Mouse (Mus musculus): ENCODE data around the gene Dusp2.

Gene Dusp2

DNA sequence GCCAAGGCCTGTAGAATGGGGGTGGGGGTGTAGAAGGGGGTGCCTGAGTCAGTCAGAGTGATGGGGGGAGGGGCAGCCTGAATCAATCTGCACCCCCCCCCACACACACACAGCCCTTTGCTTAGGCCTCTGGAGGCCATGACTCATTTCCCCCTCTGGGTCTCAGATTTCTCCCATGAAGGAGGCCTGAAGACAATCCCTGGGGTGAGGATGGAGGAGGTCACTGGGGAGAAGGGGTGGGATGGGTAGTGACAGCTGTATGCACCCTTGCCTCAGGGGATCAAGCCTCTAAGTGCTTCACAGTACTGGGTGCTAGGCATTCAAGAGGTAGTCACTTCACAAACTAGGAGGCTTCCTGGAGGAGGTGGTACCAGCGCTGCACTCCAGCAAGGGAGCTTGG, 12.3 kb upstream of the Dusp2 start:
- no peak for DNase-seq (ENCODE audit: low spot score in 2 of 2)

DNA sequence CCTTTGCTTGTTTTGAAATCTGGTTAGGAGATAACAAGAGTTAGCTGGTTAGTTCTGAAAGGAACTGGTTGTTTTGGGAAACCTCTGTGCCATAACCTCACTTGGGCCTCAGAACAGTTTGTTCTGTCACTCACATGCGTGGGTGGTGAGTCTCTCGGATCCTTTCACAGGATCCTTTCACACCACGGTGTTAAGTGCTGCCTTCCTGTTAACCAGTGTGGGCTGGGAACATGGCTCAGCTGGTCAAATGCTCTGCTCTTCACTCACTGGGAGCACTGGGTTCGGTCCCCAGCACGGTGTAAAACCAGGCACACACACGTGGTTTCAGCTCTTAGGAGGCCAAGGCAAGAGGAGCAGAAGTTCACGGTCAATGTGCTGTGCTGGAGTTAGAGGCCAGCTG, 11.5 kb upstream of the Dusp2 start:
- no peak for DNase-seq (ENCODE audit: low spot score in 2 of 2)

DNA sequence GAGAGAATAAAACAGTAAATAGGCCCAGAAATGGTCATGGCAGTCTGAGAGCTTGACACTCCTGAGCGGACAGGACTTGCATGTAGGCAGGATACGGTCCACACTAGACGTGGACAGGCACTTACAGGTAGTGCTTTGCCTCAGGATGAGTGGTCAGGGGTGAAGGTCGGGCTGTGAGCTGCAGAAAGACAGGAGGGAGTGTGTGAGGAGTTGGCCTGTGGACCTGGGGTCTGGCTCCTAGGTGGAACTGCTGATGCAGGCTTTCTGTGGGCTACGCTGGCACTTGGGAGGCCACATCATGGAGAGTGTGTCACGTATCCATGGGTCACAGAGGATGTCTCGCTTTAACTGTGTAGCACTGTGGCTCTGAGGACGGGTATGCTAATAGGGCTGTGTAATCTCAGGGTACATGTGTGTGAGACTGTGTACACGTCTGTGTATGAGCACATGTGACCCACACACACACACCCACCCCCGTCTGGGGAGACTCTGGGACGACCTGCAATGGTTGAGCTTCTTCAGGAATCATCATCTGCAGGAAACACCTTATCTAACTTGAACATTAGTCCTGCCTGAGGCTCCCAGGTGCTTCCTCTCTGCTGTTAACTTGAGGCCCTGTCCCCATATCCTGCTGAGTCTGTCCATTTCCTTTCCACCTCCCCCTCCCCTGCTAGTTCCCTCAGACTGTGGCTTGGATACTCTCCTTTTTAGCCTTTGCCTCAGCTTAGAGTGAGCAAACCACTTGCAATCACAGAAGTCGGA, 7.7 kb upstream of the Dusp2 start:
- DNase-seq (ENCODE audit: low spot score in 2 of 2), result no peak

DNA sequence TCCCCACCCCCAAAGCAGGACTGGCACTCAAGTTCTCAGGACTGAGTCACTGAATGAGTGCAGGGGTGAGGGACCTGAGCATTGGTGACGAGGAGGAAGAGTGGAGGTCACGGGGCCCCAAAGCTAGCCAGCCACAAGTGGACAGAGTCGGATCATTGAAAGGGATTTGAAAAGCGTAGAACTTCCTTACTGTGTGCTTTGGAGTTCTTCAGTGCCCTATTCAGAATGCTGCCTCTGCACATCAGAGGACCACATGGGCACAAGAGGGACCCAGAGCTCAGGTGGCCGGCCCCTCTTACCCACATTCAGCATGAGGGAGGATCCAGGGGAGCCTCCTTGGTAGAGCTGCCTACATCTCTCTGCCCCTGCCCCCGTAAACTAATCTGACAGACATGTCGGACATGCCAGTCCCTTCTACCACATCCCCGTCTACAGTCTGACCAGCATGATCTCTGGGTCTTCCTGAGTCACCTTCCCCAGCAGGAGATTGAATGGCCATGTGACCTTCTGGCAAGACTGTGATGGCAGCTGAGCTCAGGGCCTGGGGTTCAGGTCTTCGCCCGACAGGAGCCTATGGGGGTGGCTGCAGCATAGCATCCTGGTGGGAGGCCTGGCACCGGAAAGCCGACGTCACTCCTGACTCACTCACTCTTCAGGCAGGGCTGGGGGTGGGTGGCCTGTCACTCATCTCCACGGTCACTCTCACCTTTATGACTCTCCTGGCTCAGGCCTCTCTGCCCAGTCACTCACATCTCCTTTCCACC, 3.0 kb upstream of the Dusp2 start:
- DNase-seq (ENCODE audit: low spot score in 2 of 2), result no peak

DNA sequence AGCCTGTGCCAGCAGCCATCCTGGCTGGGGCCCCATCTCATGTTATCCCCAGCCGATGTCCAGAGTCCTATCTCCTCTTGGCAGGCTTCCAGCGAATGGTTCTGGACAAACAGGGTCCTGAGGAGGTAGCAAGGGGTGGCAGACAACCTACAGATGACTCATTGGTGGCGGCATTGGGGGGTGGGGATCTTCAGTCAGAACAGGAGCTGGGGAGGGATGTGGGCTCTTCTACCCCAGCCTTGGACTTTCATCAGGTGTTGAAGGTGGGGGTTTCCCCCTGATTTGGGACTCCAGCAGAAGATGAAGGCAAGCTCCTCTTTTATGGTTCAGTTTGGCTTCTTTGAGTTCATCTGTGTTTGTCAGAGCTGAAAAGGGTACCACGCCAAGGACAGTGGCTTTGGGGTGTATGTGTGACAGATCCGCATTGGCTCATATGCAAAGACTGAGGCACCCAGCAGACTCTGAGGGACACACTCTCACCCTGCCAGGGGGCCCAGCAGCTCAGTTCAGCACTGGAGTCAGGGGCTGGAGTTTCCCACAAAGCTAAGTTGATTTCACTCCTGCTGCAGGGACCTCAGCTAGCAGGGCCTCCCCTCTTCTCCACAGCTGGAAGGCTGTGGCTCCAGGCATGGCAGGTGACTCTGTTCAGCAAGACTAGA, 1.9 kb upstream of the Dusp2 start:
- no peak for DNase-seq (ENCODE audit: low spot score in 2 of 2)

DNA sequence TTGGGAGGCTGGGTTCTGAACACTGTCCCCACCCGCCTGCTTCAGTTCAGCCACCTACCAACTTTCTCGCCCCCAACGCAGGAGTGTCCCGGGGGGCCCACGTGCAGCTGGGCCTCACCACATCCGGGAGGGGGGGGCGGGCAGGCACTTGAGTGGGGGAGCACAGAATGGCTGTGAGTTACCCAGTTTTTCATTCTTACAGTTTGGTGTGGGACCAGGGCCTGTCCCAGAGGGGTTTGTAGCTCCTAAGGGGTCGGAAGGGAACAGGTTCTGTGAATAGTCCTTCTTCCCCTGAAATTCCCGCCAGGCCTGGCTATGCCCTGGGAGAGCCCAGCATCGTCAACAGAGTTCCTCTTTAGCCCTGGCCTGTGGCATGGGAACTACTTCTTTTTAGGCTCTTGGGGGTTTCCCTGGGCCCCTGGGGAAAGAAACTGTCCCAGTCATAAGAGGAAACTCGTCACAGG, 849 bp upstream of the Dusp2 start:
- no peak for DNase-seq (ENCODE audit: low spot score in 2 of 2)

DNA sequence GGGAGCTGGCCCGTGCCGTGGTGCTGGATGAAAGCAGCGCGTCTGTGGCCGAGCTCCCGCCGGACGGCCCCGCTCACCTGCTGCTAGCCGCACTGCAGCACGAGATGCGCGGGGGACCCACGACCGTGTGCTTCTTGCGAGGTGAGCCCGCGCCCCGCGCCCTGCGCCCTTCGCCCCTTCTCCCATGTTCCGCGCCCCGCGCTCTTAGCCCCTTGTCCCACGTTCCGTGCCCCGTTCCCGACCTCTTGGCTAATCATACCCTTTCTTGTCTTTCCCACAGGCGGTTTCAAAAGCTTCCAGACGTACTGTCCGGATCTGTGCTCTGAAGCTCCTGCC, 506 bp downstream of the Dusp2 start:
- no peak for DNase-seq (ENCODE audit: low spot score in 2 of 2)

DNA sequence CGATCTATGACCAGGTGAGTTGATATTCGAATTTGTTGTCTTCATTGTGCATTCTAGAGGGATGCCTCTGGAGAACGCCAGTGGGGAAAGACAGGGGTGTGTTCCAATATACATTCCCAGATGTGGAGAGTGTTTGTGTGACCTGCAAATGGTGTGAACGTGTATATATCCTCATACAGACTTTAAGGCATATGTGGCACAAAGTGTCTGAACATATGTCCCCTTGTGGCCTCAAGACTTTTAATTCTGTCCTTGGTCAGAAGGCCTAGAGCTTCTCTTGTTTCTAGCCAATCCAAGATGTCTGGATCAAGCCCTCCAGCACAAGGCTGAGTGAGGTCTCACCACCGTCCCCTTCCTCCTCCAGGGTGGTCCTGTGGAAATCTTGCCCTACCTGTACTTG, 926 bp downstream of the Dusp2 start:
- no peak for DNase-seq (ENCODE audit: low spot score in 2 of 2)

DNA sequence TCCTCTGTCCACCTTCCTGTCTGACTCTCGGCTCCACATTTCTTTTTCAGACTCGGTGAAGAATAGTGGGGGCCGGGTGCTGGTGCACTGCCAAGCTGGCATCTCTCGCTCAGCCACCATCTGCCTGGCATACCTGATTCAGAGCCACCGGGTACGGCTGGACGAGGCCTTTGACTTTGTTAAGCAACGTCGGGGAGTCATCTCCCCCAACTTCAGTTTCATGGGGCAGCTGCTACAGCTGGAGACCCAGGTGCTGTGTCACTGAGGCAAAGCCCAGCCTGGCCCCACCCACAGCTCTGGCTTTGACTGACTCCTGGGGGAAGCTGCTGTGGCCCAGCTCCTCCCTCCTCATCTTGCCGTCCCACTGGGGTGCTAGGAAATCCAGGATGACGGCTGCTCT, 1.6 kb downstream of the Dusp2 start:
- no peak for DNase-seq (ENCODE audit: low spot score in 2 of 2)

DNA sequence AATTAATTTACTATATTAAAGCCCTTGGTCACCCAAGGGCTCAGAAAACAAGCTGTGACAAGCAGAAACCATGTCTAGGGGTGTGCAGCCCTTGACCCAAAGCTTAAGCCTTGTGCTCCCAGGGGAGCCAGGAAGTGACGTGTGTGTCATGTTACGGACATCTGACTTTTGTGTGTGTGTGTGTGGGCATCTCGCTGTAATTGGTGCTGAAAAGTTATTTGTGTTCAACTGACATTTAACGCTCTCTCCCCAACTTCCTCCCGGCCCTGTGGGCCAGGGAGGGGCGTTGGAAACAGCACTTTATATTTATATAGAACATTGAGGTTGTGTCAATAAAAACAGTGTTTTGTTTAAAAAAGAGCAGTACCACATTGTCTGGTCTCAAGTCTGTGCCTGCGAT, 2.1 kb downstream of the Dusp2 start:
- no peak for DNase-seq (ENCODE audit: low spot score in 2 of 2)

DNA sequence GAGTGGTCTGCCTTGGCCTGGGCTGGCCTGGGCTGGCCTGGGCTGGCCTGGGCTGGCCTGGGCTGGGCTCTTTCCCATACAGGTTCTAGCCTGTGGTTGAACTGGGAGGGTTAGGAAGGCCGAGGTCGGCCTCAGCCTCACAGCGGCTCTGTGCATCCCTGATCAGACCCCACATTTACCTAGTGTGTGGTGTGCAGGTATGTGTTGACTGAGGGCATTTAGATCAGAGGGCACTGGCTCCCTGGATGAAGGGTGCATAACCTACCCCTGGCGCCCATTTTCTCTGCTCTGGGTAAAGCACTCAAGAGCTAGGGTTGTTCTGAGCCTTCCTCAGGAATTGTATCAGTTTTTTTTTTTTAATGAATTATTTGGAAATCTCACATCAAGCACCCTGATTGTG, 2.5 kb downstream of the Dusp2 start, which contains the start of gene Astl:
TSS of gene Astl (plus strand) at position 224 of the 400 bp plus-strand sequence.
- no peak for DNase-seq (ENCODE audit: low spot score in 2 of 2)

DNA sequence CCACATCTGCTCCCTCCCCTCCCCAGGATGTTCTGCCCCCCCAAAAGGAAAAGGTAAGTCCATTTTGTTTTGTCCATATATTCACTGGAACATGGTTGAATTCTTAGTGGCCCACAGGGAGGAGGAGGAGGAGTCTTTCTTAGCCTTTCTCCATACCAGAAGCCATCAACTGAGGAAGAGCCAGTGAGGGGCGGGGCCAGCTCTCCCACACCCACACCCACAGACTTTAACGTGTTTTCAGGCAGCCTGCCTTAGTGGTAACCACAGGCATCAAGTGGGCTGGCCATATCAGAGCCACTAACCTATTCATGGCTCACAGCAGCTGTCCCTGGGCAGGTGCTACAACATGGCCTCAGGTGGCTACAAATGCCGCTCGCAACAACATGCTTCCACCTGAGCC, 2.9 kb downstream of the Dusp2 start:
- no peak for DNase-seq (ENCODE audit: low spot score in 2 of 2)

DNA sequence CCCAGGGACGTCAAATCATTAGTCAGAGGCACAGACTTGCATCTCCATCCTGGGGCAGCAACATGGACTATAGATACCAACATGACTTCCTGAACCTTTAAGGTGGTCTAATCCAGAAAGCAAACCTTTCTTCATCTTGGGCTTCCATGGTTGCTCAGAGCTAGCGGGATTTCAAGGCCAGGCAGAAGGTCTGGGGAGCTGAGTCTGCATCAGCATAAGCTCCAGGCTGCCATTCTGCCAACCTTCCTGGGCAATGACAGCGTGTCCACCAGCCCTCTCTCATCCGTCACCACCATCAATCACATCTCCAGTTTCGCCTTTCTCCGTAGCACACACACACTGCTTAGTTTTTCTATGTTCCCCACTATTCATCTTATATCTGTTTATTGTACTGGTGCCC, 3.3 kb downstream of the Dusp2 start:
- no peak for DNase-seq (ENCODE audit: low spot score in 2 of 2)

DNA sequence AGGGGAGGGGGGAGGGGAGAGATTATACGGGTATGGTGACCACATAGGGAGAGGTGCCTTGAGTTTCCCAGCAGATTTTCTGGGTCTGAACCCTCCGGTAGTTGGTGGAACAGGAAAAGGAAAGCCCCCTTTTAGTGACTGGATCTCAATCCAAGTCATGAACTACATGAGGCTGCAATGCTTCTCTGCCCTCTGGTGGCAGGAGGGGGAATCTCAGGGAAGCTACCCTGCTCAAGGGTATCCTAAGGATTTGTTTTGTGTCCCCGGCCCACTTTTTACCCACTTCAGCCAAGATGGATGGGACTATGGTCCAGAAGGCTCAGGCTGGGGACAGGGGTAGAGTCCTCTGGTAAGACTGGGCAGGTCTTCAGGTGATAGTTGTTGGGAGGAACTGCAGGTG, 5.2 kb downstream of the Dusp2 start:
- DNase-seq (ENCODE audit: low spot score in 2 of 2), result peak in 1 of 2 experiments; percentile 27

DNA sequence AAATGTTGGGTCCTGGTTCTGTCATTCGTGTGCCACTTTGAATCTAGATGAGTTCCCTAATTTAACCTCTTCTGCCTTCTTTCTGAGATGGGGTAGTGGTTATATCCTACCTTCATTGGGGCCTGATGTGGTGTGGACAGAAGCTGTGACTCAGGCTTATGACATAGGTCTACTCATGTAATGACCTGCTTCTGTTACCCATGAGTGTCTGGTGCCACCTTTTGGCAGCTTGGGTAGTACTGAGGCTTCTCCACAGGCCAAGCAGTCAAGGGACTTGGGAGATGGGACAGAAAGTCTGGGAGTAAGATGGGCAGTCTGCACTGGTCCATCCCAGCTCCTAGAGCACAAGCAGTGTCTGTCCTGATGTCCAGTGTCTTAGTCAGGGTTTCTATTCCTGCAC, 10.4 kb downstream of the Dusp2 start:
- DNase-seq (ENCODE audit: low spot score in 2 of 2), result no peak

DNA sequence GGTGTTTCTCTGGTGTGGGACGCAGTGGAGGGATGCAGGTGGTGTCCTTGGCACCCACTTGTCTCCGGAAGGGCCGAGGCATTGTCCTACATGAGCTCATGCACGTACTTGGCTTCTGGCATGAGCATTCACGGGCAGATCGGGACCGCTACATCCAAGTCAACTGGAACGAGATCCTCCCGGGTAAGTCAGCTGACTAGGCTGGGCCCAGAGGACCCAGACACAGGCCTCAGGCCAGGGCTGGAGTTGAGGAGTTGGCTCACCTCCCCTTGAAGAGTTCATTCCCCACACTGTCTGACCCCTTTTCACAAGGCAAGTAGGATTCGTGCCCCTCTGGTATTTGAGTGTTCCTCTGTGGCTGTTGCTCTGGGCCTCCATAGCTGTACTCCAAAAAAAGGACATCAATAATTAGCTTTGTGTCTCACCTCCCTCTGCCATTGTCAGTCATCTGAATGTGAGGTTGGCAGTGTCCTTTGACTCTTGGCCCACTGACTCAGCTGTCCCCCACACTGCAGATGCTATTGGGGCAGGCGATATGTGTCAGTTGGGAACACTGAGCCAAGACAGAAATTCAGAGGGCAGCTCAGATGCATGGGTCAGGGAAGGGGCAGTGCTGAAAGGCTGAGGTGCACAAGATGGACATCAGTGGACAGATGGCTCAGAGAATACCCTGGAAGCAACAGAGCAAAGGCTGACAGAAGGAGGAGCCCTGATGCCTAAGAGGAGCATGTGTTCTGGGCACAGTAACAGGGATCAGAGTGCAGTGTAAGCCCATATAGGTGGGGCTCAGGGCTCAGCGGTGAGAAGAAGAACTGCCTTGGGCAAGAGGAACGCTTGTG, 11.4 kb downstream of the Dusp2 start:
- no peak for DNase-seq (ENCODE audit: low spot score in 2 of 2)

DNA sequence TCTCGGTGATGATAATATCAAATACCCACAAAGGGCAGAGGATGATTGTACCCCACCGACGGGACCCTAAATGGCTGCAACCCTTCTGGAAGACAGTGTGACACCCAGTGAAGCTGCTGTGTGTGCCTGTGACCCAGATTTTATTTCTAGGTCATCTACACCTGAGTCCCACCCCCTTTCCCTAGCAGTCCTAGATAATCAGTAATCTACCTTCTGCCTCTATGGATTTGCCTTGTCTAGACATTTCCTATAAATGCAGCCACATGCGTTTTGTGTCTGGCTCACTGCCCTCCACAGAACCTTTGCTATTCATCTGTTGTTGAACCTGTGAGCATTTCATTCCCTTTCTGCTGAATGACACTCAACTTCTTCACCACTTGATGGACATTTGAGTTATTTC, 17.9 kb downstream of the Dusp2 start:
- DNase-seq (ENCODE audit: low spot score in 2 of 2), result no peak

DNA sequence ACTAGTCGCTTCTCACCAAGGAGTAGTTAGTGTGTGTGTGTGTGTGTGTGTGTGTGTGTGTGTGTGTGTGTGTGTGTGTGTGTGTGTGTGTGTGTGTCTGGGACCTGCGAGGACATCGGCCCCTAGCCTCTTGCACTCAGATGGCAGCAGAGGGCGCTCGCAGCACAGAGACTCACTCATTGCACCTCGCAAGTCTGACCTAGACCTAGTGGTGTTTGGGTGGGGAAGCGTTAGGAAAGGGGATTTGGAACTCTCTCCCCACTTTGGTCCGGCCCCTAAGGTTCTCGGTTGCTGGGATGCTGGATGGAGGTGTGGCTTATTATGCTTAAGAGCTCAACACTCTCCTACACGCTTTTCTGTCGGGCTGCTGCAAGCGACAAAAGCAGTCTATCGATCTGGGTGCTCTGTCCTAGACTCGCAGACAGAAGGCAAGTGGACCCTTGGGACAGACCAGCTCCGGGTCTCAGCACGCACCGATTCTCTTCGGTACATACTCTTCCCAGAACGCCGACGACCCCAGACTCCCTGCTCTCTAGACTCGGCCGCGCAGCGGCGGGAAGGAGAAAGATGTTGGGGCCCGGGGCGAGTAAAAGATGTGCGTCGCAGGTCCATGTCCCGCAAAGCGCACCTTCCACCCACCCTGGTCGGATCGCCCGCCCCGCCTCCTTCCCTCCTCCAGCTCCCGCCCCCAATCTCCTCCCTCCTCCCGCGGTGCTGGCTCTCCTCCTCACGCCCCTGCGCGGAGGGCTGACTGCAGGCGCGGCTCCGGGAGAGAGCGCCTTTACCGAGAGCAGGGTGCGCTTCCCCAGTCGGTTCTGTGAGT, 26.7 kb downstream of the Dusp2 start, which contains the start of gene Adra2b:
TSS of gene Adra2b (plus strand) at position 750 of the 823 bp plus-strand sequence.
- DNase-seq (ENCODE audit: low spot score in 2 of 2), result peak; percentile 62 to 84

DNA sequence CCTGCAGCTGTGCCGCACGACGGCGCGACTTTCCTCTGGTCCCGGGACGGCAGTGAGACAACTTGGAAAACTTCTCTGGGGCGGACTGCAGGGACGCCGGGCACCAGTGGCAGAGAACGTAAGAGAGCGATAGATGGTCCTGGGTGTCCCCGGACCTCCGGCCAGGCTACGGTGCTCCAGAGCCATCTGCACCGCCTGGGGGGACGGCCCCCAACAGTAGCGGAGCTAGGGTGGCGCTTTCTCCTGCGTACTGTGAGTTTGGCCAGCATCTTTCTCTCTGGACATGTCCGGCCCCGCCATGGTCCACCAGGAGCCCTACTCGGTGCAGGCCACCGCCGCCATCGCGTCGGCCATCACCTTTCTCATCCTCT, 27.3 kb downstream of the Dusp2 start:
- DNase-seq (ENCODE audit: low spot score in 2 of 2), result peak in 1 of 2 experiments; percentile 11

DNA sequence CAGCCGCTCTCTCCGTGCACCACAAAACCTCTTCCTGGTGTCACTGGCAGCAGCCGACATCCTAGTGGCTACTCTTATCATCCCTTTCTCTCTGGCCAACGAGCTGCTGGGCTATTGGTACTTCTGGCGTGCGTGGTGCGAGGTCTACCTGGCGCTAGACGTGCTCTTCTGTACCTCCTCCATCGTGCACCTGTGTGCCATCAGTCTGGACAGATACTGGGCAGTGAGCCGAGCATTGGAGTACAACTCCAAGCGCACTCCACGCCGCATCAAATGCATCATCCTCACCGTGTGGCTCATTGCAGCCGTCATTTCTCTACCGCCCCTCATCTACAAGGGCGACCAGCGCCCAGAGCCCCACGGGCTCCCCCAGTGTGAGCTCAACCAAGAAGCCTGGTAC, 27.7 kb downstream of the Dusp2 start:
- no peak for DNase-seq (ENCODE audit: low spot score in 2 of 2)

DNA sequence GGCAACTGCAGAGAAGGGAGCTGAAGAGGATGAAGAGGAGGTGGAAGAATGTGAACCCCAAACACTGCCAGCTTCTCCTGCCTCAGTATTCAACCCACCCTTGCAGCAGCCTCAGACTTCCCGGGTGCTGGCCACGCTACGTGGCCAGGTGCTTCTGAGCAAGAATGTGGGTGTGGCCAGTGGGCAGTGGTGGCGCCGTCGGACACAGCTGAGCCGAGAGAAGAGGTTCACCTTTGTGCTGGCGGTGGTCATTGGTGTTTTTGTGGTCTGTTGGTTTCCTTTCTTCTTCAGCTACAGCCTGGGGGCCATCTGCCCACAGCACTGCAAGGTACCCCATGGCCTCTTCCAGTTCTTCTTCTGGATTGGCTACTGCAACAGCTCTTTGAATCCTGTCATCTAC, 28.5 kb downstream of the Dusp2 start:
- no peak for DNase-seq (ENCODE audit: low spot score in 2 of 2)
